1 mouse cellular context compared by ENCODE assay signal in the genomic region with DNA sequence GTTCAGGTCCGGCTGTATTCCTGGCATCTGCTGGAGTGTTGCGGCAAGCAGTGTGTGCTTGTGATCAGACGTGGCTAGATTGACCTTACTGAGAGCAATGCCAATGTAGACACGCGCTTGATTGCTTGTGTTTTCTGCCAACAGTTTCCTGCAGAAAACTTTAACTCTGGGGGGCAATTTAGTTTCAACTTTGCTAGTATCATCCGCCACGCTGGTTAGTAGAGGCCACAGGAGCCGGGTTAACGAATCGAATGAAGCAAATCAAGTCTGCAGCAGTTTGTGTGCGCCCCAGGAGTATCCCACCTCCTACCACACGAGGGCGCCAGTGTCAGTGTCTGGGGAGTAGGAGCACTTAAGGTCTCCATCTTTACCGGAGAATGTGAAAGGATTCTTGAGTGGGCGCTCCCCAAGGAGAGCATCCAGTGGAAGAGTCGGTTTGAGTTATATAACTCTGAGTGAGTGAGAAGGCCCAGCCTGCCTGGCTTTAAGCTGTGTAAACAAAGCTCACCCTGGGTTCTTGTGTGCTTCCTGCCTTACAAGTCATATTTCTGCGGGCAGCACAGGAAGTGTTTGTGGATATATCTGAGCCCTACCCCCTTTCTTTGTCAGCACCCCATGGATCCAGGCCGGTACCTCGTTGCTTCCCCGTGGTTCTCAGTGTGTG.
TF ChIP-seq lines count a peak whose summit lies in the region.

No protein-coding gene starts in this region.

TF ChIP-seq in CH12.LX, 34 proteins besides CTCF, POLR2A, EP300 and RAD21 (continued from another document):
- TF ChIP-seq PAX5 (IDR thresholded peaks at IDR 0.05; ENCODE audit: low read length): no peak
- TF ChIP-seq TCF12 (IDR thresholded peaks at IDR 0.05; ENCODE audit: low read depth, low read length): peak; percentile 33; the same call in 1 of the 2 replicates
- TF ChIP-seq NELFE (IDR thresholded peaks at IDR 0.05; ENCODE audit: low read depth, low read length): peak; percentile 47; the same call in 1 of the 2 replicates
- TF ChIP-seq ZMIZ1 (IDR thresholded peaks at IDR 0.05; ENCODE audit: low read depth, low read length): no peak
- peak; percentile 60; the same call in 1 of the 2 replicates for TF ChIP-seq TBP (conservative IDR thresholded peaks at IDR 0.05; ENCODE audit: low read depth, low read length)
- peak; percentile 12; the same call in 1 of the 2 replicates for TF ChIP-seq MAX (IDR thresholded peaks at IDR 0.05; ENCODE audit: low read length)
- no peak for TF ChIP-seq MAZ (IDR thresholded peaks at IDR 0.05; ENCODE audit: low read depth, low read length)
- peak; percentile 37; the same call in 1 of the 2 replicates for TF ChIP-seq SIN3A (IDR thresholded peaks at IDR 0.05; ENCODE audit: low read length)
- 0 out of 2 replicates have a peak, but pooled peaks have one; percentile 23 for TF ChIP-seq ELF1 (IDR thresholded peaks at IDR 0.05; ENCODE audit: low read depth, low read length)
- TF ChIP-seq CHD1 (IDR thresholded peaks at IDR 0.05; ENCODE audit: low read depth, low read length): 0 out of 2 replicates have a peak, but pooled peaks have one; percentile 43
- TF ChIP-seq USF1 (IDR thresholded peaks at IDR 0.05; ENCODE audit: low read depth, low read length): no peak
- TF ChIP-seq GABPA (IDR thresholded peaks at IDR 0.05; ENCODE audit: insufficient replicate concordance, low read depth, low read length): no peak
- TF ChIP-seq MAFK (IDR thresholded peaks at IDR 0.05; ENCODE audit: insufficient replicate concordance, low read length): peak; percentile 20; the same call in 1 of the 2 replicates
- TF ChIP-seq KAT2A (IDR thresholded peaks at IDR 0.05; ENCODE audit: insufficient replicate concordance, low read length): no peak
- no peak for TF ChIP-seq USF2 (conservative IDR thresholded peaks at IDR 0.05; ENCODE audit: low read depth, low read length)
- 0 out of 2 replicates have a peak, but pooled peaks have one; percentile 7 for TF ChIP-seq BHLHE40 (IDR thresholded peaks at IDR 0.05; ENCODE audit: low read depth, low read length)
- no peak for TF ChIP-seq ZKSCAN1 (IDR thresholded peaks at IDR 0.05; ENCODE audit: borderline replicate concordance, low read depth, low read length)
- no peak for TF ChIP-seq ETS1 (conservative IDR thresholded peaks at IDR 0.05; ENCODE audit: low read depth, low read length)
- no peak for TF ChIP-seq E2F4 (IDR thresholded peaks at IDR 0.05; ENCODE audit: insufficient replicate concordance, low read depth, low read length)
